Comparison of ENCODE assay signal across 19 mouse cellular contexts in genomic region chr15:85693115-85693514, GRCm38 (mm10). TPM values are rescaled to one million over a fixed set of nuclear protein-coding genes. Genes with fewer than 3 reads are reported as not detected.
"Had no signal": no experiment of that assay in that cellular context is flagged by ENCODE, and none has a peak within 500 bp of the region (broad histone marks: within the 10 kb centered on the region; RNA-seq: fewer than 3 reads in every experiment).

No protein-coding gene starts in this region.

- H3K27me3 ChIP-seq: intestine, embryonic 15.5 days; midbrain, embryonic 15.5 days; stomach, embryonic 15.5 days had no signal

- H3K9ac ChIP-seq: intestine, embryonic 15.5 days; liver, embryonic 14.5 days; liver, postnatal 0 days; lung, embryonic 14.5 days; midbrain, embryonic 12.5 days; midbrain, embryonic 15.5 days; stomach, embryonic 15.5 days had no signal

- DNase-seq: kidney, adult 11 months; kidney, adult 9 months; kidney, postnatal 10 days; kidney, postnatal 4 days; layer of hippocampus, postnatal 36 days; liver, postnatal 0 days; lung, embryonic 14.5 days; retina, postnatal 1 day; right cerebral cortex, postnatal 25 days; spleen, adult 18-20 months; thymus, postnatal 36 days had no signal

- H3K4me3 ChIP-seq: intestine, embryonic 15.5 days; left cerebral cortex, adult 2 months; midbrain, embryonic 12.5 days; midbrain, embryonic 15.5 days; stomach, embryonic 15.5 days had no signal

- H3K27ac ChIP-seq: intestine, embryonic 15.5 days; left cerebral cortex, adult 2 months; liver, embryonic 14.5 days; macrophage; midbrain, embryonic 12.5 days; midbrain, embryonic 15.5 days; stomach, embryonic 15.5 days had no signal

- H3K4me1 ChIP-seq: stomach, embryonic 15.5 days had no signal

RNA-seq across cellular contexts. Expression of gene Ppara, which starts 41.7 kb away (rescaled TPM):
- total RNA-seq: megakaryocyte, adult 5-6 weeks had no signal
- polyA plus RNA-seq: macrophage had no signal
